Mouse (Mus musculus): ENCODE data around the gene Gm28778.
"Not testable (repeated sequence)": the region's sequence is repeated elsewhere in the genome, so short reads cannot be mapped to it uniquely, and the experiment has no call there.

Gm28778 gene

DNA sequence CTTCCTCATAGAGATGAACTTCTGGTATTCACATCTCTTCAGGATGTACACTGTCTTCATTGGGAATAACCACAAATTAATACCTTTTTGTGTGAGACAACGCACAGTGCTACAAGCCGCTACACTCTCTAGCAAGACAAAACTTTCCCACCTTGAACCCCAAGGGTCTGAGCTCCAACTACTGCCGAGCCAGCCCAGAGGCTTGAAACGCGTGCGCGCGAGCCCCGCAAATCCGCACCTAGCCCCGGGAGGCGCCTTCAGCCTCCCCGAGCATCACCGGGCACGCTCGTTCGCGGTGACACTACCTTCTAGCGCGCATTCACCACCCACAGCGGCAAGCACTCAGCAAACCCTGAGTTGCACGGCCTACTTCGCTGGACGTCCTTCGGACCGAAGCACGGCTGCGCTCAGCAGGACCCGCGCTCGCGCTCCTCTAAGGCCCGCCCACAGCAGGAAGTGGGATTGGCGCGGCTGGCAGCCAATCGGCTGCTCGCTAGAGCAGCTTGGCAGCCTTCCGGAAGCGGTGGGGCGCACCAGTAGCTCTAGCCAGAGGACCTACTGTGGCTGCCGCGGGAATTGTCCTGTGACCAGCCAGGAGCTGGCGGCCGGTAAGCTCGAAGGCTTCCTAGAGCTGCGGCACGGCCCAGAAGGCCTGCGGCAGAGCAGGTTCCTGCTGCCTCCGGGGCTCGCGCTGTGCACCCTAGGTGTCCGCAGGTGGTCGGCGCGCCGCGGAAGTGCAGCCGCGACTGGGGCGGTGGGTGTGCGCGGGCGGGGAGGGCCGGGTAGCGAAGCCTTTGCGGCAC, at the start of gene Gm28778, which contains the start of the genes Pms1 and Ormdl1:
Gene Gm28778, plus strand, starts transcription at position 531 of the 803 bp plus-strand sequence.
Gene Pms1, minus strand, starts transcription at position 438 of the 803 bp plus-strand sequence.
Gene Ormdl1, plus strand, starts transcription at position 515 of the 803 bp plus-strand sequence.
- DNase-seq (ENCODE audit: low spot score in 2 of 2): peak; percentile 92 to 93

DNA sequence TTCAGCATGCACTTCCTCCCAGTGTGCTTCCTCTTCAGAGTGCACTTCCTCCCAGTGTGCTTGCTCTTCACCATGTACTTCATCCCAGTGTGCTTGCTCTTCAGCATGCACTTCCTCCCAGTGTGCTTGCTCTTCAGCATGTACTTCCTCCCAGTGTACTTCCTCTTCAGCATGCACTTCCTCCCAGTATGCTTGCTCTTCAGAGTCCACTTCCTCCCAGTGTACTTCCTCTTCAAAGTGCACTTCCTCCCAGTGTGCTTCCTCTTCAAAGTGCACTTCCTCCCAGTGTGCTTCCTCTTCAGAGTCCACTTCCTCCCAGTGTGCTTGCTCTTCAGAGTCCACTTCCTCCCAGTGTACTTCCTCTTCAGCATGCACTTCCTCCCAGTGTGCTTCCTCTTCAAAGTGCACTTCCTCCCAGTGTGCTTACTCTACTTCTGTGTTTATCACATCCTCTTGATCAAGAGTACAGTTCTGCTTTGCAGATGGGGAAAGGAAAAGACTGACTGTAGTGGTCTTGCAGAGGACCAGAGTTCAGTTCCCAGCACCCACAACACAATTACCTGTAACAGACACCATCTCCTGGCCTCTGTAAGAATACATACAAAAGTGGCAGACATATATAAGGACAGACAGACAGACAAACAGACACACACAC, 31.8 kb upstream of the Gm28778 start:
- DNase-seq (ENCODE audit: low spot score in 2 of 2): not testable (repeated sequence)

DNA sequence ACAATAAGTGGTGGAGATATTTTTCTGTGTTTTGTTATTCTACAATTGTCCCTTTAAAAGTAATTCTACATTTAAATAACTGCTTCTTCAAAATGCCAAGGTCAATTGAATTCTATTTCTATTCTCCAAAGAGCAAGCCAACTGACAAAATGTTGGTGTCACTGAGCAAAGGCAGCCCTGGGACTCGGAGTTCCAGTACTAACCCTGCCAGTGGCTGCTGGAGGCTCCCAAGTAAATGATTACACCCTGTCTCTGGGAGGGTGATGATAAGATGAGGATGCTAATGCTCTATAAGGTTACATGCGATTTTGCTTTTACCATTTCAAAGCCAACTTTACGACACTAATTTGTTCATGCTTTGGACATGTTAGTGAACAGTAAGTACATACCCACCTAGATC, 27.0 kb upstream of the Gm28778 start:
- no peak for DNase-seq (ENCODE audit: low spot score in 2 of 2)

DNA sequence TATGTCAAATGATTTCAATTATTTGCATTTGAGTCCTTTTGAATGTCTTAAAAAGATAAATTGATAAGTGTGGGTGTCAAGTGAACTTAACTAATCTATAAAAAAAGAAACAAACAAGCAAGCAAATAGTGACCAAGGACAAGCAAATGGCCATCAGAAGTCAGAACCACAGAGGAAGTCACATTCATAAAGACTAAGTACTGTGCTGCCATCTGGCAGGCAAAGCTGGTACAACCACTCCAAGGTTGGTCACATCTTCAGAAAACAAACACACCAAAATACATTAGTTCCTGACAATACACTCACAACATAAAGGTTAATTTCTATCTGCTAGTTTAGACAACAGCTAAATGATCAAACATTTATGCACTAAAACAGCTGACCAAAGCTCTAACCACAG, 24.3 kb upstream of the Gm28778 start:
- peak; percentile 13 to 29 for DNase-seq (ENCODE audit: low spot score in 2 of 2)

DNA sequence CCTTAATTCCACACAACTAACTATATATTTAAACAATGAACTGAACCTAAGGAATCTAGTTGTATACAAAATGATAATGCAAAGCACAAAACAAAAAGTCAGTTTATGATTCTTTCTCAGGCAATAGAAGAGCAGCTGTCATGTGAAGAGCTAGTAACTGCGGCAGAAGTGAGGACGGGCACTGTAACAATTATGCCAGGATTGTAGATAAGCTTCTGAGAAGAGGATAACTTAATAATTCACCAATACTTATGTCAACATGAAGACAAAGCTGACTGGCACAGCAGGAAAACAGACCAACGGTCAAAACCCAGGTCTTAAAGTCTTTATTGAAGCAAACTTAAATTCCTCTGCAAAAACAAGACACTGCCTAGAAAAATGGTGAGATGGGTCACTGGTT, 5.7 kb upstream of the Gm28778 start:
- no peak for DNase-seq (ENCODE audit: low spot score in 2 of 2)

DNA sequence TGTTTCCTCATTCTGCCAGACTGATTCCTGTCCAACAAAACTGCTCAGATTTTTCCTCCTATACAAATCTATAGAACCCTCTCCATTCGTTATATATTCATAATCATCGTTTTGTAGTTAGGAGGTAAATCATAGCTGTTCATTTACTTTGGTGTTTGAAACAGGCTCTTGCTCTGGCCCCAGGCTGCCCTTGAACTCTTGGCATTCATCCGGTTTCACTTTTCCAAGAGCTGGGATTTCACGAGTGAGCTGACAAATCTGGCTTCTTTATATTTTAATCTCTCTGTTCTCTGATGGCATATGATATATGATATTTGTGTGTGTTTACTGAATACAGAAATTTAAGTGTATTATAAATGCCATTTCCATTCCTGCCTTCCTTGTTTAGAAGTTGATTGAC, 3.6 kb downstream of the Gm28778 start:
- no peak for DNase-seq (ENCODE audit: low spot score in 2 of 2)

DNA sequence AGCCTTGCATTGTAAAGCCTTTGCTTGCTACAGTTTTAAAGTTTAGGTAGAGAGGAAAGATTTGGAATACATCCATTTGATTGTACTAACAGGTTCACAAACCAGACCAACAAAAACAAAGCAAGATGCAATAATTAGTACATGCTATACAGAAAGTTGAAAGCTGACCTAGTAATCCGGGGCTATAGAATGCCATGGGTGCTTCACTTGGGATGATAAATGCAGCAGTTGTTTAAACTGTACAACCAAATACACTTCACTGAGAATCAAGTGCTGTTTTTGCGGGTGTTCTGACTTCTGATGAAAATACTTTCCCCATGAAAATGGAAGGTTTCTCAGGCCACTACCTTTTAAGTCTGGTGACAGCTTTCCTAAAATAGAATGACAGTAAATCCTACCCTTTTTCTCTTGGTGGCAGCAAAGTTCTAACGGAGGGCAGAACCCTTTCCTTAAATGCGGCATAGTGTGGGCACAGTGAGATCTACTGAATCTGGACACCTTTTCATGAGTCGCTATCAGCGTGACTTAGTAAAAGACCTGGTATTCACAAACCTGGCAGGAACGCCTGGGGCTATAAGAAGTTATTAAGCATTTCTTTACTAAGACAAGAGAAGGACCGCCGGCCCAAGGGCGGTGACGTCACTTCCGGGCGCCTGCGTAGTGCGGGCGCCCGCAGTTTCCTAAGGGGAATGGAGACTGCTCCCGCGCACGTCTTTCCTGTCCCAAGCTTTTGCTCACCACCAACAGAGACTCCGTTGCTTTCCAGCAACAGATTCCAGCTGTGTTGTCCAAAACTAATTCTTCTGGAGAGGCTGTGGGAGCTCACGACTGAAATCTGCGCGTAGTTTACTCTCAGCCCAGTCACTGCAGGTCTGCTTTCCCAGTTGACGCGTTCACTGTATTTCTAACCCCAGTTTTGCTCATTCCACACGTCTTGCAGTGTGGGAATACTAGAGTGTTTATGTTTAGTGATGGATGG, 16.4 kb downstream of the Gm28778 start, which contains the start of gene Osgepl1:
Gene Osgepl1, plus strand, starts transcription at position 636 of the 979 bp plus-strand sequence.
- peak; percentile 78 to 79 for DNase-seq (ENCODE audit: low spot score in 2 of 2)

DNA sequence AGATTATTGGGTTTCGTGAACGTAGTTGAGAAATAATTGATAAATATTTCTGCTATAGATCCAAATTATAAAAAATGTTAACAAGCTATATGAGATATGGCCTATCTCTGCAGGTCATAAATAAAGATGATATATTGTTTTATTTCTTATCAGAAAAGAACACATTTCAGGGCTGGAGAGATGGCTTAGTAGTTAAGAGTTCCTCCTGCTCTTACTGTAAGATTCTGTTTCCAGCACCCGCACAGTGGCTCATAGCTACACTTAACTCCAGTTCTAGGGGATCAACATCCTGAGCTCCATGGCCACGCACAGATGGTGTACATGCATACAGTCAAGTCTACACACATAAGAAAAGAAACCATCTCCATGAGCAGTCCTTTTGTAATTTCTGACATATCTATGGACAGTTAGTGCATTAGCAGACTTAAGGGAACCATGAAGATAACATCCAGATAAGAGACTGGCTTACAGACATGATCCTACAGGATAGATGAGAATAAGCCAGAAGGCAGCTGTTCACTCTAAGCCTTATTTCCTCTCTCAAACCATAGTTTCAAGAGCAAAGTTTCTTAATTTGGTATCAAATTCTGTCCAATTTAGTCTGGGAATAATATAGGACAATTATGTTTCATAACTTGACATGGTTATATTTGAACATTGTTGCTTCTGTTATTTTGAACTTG, 24.9 kb downstream of the Gm28778 start:
- DNase-seq (ENCODE audit: low spot score in 2 of 2): no peak

DNA sequence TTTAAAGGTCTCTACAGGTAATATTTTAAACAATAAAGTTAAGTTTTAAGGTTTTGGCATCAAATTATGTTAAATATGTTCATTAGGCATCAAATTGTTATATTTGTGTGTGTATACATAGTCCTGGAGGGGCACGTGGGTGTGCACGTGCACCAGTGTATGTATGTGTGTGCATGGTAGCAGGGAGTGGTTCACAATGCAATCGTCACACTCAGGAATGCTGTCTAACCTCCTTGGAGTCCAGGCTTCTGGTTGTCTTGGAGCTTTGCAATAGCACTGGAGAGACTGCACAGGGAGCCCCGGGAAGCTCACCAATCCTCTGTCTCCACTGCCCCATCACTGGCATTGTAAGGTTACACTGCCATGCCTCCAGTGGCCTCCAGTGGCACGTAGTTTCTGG, 26.3 kb downstream of the Gm28778 start:
- no peak for DNase-seq (ENCODE audit: low spot score in 2 of 2)

DNA sequence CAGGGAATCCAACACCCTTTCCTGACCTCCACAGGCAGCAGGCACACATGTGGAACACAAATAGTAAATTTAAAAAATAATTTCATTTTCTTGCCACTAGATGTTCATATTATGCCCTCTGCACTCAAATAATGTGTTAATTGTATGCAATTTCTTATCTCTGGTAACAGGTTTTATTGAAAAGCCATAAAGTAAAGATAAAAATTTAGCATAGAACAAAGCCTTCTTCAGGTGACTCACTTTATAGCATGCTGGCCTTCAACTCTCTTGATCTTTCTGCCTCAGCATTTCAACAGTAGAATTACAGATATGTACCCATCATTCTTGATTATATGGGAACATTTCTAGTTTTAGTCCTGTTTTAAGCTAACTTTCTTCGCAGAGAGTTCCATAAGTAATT, 27.4 kb downstream of the Gm28778 start:
- DNase-seq (ENCODE audit: low spot score in 2 of 2): no peak

DNA sequence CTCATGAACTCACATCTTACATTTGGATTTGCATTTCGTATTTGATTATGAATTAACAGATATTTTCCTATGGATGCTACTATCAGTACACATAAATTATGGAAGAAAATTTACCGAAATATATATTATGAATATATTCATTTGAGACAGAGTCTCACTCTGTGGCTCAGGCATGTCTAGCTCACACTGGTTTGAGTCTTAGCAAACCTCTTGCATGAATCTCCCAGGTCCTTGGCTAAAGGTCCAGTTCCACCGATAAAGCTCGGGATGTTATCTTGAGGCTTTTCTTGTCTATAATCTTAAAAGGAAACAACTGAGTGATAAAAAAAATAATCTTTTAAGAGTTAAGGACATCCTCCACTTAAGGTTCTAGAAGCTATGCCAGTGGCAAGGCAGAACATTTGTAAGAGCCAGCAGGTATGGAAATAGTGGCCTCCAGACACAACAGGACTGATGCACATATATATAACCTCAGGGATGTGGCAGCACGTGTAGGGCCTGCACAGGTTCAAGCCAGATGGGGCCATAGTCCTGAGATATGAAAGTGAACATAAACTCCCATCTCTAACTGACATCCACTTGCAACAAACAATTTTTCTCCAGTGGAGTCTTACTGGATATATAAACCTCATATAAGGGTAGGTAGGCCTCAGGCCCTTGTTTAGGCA, 28.1 kb downstream of the Gm28778 start:
- DNase-seq (ENCODE audit: low spot score in 2 of 2): no peak

DNA sequence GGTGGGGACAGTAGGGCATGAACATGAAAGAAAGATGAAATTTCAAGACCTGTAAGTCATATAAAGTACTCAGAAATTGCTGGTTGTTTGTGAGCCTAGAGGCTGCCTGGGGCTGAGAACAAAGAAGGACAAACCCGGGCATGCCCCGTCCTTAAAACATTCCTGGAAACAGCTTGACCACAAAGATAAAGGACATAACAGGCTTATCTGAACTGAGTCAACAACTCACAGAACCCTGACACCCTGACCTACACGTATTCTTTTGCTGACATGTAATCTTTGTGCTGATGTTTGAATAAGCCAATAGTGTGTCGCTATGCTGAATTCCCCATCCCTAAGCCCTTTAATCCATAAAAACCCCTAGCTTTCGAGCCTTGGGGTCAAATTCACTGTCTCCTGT, 36.6 kb downstream of the Gm28778 start:
- DNase-seq (ENCODE audit: low spot score in 2 of 2): not testable (repeated sequence)

DNA sequence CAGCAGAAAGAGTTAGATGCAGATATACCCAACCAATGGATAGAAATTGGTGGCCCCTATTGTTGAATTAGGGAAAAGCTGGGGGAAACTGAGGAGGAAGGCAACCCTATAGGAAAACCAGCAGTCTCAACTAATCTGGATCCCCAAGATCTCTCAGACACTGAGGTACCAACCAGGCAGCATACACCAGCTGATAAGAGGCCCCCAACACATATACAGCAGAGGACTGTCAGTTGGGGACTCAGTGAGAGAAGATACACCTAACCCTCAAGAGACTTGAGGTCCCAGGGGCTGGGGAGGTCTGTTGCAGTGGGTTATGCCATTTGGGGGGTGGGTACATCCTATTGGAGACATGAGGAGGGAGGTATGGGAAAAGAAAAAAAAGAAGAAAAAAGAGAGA, 38.6 kb downstream of the Gm28778 start:
- no peak for DNase-seq (ENCODE audit: low spot score in 2 of 2)

DNA sequence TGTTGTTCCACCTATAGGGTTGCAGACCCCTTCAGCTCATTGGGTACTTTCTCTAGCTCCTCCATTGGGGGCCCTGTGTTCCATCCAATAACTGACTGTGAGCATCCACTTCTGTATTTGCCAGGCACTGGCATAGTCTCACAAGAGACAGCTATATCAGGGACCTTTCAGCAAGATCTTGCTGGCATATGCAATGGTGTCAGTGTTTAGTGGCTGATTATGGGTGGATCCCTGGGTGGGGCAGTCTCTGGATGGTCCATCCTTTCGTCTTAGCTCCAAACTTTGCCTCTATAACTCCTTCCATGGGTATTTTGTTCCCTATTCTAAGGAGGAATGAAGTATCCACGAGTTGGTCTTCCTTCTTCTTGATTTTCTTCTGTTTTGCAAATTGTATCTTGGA, 40.5 kb downstream of the Gm28778 start:
- not testable (repeated sequence) for DNase-seq (ENCODE audit: low spot score in 2 of 2)

DNA sequence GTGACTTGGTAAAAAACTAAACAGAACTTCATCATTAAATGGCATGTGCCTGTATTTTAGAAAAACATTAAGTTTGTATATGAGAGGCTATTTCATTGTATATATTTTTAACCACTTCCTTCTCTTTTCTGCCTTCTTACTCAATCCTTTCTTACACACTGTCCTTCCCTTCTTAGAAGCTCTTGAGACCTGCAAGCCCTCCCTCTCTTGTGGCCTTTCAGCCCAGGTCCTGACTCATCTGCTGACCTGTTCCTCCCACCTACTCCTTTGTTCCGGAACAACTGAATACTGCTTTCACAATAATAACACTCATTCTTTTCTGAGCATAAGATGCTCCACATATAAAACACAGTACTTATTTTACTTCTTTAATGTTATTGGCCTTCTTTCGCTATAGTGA, 44.2 kb downstream of the Gm28778 start:
- no peak for DNase-seq (ENCODE audit: low spot score in 2 of 2)

DNA sequence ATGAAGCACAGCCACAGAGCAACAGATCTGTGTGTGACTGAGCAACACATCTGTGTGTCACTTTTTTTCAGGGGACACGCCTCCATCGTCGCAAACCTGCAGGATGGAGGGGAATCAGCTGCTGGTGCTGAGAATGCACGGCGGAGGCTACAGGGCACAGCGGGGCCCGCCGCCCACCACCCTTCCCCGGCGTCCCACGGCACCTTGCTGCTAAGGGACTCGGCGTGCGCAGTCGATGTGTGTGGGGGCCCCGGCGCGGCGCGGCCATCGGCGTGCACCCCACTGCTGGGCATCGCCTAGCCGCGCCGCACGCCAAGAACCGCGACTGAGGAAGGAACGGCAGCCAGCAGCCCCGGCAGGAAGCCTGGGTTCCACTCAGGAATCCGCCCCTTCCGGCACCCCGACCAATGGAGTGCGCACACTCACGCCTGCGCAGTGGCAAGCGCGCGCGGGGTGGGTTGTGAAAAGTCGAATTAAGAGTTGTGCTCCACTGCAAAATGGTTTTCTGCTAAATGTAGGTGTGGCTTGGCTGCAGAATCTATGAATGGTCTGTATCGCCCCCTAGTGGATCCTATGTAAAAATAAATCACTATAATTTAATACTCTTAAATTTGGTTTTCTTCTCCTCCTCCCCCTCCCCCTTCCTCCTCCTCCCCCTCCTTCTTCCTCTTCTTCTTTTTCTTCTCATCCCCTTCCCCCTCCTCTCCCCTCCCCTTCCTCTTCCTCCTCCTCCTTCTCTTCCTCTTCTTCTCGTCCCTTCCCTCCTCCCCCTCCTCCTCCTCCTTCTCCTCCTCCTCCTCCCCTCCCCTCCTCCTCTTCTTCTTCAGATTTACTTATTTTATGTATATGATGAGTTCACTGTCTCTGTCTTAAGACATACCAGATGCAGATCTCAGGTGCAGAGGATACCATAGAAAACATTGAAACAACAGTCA, 55.7 kb downstream of the Gm28778 start, which contains the start of the genes Asdurf, Gm28551 and Asnsd1:
Gene Asdurf, minus strand, starts transcription at position 293 of the 935 bp plus-strand sequence.
Gene Gm28551, minus strand, starts transcription at position 341 of the 935 bp plus-strand sequence.
Gene Asnsd1, minus strand, starts transcription at position 426 of the 935 bp plus-strand sequence.
- peak; percentile 94 to 96 for DNase-seq (ENCODE audit: low spot score in 2 of 2)

DNA sequence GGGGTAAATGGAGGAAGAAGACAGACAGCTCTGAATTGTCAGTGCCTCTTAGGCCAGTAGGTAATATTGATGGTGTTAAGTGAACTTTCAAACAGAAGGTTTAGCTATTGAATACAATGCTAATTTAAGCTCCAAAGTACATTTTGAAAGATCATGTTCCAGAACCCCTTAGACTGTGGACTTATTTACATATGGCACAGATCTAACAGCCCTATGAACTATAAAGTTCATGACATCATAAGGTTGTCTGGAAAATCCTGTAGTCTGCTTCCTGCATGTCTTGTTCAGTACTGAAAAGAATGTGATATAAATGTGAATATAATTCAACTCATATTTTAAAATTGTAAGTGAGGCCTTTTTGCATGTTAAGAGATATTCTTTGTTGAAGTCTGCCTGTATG, 62.1 kb downstream of the Gm28778 start:
- no peak for DNase-seq (ENCODE audit: low spot score in 2 of 2)
